Mouse (Mus musculus): ENCODE data around the gene Asic2.

- TF ChIP-seq POLR2A (IDR thresholded peaks at IDR 0.05; ENCODE audit: borderline replicate concordance, insufficient read depth, low read length), result no peak
- no peak for TF ChIP-seq CTCF (IDR thresholded peaks at IDR 0.05; ENCODE audit: borderline replicate concordance, insufficient read depth, low read depth, low read length)
These were observed 492.0 kb downstream of the Asic2 start for GRCm38 (mm10) chr11:81476231-81476630.
